Mouse (Mus musculus) layer of hippocampus, adult 8-10 months (tissue): ENCODE measurements at regions not wholly inside any gene's neighbourhood (a gene's known extent, or its start where the extent isn't known, plus 50 kb on each side); places are given as distances from the start of the nearest gene placed in this dataset.
A peak's percentile ranks its signal among the peaks of the same experiment; 100 is the strongest.

Experiments used
- DNase-seq, 2 experiments: peaks; one replicate each; pipeline ENCODE4 v3.0.0; 2022; ENCODE audit warnings: low spot score in 2 of 2

DNA sequence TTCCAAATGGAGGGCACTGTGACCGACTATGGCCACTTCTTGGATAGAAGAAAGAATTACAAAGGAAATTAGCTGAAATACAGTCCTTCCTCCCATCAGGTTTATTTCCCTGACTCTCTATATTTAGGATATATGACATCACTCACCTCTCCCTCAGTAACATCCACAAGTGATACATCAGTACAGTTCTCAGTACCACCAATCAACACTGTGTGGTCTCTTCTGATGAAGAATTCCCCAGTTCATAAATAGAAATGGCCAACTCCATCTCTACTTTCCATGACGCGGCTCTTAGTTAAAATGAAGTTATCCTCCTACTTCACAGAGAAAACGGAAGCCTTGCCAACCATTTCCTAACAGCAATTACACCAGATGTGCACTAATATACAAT is 208.3 kb upstream of the Dio2 start:
- DNase-seq = no peak

DNA sequence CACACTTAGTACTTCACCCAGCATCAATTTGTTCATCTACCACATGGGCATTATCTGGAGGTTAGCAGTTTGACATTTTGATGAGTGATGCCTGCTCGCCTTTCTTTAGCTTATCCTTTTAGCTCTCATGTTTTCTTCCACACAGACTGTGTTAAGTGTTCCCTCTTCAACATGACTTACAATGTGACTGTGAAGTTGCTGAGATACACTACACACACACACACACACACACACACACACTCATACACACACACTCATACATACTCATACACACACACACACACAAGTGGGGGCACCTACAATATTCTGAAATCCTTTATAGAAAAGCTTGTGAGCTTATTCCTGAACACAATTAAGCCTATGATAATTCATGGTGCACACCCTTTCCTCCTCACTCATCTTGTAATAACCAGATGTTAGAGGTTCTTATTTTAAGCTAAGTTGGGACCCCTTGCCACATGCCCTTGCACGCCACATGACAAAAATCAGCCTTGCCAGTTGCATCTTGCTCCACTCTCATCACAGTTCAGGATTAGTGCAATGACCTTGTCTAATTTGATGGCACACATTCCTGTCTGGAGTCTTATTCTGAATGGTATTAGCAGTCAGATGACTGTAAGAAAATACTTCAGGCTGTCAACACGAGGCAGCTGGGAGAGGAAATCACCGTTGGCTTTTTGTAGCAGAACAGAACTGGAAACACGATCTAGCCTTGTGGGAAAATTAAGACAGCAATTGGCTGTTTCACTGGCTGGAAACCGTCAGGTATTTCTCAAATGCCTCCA is 207.7 kb upstream of the Dio2 start:
- DNase-seq = no peak

DNA sequence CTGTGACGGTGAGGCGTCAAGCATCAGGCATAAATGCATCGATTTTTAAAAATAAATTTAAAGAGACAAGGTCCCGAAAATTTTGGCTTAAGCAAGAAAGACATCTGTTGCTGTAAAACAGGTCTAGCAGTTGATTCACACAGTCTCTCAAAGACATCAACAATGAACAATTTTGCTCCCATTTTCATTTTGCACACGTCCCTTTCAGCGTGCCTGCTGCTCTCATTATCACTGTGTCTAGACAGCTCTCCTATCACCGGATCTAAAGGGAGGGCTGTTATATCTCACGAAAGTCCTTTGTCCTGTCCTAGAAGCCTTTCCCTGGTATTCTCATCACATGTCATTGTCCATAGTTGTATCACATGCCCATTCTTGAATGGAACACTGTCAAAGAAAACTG is 194.4 kb upstream of the Dio2 start:
- DNase-seq = no peak

DNA sequence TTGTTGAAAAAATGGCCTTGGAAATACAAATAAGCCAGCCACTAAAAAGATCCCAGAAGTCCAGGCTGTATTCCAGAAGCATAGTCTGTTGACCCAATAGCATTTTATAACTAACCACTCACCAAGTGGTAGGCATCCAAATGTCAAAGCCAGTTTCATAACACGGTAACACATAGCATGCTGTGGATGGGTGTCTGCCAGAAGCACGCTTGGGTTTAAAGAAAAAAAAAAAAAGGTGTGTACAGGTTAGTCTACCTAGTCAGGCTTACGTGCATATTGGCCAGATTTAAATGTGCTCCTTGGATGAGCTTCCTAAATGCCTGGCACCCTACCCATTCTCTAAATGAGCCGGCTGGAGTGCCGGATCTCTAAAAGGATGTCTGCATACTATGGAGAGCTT is 194.0 kb upstream of the Dio2 start:
- no peak for DNase-seq

DNA sequence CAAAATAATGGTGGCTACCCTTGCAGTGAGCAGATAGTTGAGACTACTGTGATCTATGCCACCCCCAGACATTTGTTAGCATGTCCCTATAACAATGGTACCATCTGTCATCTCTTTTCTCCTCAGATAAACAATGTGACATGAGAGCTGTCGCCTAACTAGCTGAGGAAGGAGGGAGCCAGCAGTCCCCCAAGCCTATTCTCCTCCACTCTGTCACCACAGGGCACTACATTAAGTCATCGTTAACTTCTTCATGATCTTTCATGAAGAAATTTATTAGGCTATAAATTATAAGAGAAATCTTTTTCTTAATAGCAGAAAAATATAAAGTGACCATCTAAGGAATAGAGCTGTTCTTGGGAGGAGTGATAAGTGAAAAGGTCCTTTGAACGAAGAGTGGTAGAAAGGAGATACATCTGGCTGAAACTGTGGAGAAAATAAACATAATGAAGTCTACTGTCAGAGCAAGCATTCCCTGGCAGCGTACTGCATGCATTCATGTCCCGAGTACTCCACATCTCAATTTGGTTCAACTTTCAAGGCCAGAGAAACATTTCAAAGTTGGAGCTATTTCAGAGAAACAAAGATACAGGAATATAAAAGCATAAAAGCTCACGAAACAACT is 192.0 kb upstream of the Dio2 start:
- no peak for DNase-seq

DNA sequence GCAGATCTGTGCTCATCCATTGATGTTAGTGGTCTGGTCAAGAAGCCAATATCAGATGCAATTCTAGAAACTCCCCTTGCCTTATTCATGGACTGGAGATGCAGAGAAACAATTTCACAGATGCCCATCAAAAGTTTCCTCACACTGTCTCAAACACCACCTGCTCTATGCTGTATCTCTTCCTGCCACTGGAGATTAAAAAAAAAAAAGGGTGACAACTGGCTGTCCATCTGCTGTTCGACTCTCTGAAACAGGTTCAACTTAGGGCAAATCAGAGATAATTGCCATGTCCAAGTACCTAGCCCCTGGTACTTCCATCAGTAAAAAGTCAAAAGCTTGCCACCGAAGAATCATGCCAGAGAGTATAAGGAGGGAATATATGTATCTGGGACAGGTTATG is 185.4 kb upstream of the Dio2 start:
- DNase-seq = no peak

DNA sequence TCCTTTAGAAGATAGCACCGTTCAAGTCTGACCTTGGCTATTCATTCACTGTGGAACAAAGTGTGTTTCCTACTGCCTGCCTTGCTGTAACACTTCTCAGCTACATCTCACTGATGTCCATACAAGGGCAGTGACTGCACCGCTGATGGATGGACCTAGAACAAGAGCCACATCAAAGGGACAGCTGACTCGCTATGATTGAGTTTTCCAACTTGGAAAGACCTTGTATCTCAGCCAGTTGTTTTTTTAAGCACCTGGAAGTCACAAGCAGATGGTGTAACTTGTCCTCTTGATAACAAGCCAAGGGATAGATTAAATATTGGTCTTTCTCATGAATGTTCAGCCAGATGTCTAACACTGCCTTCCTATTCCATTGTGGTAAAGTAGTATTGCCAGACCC is 184.9 kb upstream of the Dio2 start:
- no peak for DNase-seq

DNA sequence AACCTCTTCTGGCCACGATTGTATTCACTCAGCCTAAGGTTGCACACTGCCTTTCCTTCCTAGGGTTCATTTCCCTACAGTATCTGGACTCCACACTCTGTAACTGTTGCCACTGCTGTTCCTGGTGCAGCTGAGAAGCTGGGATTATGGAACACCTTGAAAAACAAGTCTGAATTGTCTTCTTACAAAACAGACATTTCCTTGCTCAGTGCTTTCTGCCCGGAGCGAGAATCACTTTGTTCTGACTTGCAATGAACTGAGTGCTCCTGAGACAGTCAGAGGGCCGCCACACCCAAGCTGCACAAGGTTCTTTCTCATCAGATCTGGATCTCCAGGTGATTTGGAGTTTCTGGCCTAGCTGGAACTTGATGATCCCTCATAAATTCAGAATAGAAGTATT is 183.0 kb upstream of the Dio2 start:
- no peak for DNase-seq

DNA sequence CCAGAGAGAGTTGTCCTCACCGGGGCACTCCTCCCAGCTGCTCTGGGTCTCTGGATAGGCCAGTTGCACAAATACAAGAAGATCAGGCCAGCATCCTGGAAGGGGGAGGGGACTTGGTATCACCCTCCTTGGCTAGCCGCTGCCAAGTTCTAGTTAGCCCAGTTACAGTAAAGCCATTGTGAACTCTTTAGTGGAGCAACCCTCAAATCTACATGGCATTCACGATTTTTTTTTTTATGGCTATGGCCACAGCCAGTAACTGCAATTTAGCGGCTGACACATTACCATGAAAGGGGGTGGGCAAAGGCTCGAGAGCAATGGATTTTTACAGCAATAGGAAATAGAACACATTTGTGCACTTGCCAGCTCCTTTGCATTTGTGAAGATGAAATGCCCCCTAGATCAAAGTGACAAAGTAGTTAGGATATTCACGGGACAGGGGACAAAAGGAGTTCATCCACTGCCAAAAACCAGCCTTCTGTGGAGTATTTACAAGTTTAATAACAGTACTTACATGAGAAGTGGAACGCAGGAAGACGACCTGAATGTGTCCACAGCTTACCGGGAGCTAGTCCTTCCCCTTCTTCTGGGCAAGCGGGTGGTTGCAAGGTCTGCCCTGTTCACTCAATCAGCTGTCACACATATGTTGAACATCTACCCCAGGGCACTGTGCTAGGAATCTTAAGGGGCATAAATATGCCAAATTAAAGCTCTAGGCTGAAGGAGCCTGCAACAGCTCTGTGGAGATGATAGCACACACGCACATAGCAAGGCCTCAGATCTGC is 177.9 kb upstream of the Dio2 start:
- DNase-seq = peak; percentile 47 to 67

DNA sequence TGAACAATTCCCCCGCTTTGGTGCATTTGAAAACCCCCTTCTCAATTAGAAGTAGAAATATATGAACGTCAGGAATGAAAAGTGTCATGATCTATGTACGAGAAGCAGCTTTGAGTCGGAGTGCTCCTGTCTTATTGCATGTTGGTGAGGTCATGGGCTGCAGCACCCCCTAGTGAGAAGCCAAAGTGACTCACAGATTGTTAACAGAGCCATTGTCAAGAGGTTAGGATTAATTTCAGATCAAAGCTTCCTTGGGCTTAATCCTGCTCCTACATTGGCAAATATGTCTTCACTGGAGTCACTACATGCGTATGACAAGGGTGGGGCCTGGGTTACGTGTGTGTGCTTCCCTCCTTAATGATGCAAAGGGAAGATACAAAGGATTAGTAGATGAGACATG is 165.8 kb upstream of the Dio2 start:
- DNase-seq = no peak

DNA sequence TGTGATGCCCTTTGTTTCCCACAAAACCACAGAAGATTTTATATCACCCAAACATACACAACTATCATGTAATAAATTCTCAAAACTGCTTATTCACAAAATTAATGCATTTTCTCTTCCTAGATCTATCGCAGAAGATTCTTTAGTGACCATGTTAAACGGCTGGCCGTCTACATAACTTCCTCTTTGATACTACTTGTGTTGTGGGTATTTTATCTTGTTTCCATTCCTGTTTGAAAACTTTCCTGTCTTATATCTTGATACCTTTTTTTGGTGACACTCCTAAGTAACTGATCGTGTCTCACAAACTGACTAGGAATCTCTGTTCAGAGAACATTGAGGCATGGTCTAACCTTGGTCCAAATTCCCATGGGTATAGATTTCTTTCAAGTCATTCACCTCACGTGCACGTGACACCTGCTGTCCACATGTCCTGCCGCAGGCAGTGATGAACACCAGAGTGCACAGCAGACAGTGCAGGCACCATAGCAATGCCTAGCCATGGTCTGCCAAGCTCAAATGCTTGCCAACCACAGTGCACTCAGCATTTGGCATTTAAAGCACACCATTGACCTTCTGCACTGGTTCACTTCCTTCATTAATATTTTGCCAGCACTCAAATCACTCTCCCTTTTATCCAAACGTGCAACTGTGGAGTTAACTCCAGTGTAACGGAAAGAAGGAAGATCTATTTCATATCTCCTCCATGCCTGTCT is 155.6 kb upstream of the Dio2 start:
- no peak for DNase-seq

DNA sequence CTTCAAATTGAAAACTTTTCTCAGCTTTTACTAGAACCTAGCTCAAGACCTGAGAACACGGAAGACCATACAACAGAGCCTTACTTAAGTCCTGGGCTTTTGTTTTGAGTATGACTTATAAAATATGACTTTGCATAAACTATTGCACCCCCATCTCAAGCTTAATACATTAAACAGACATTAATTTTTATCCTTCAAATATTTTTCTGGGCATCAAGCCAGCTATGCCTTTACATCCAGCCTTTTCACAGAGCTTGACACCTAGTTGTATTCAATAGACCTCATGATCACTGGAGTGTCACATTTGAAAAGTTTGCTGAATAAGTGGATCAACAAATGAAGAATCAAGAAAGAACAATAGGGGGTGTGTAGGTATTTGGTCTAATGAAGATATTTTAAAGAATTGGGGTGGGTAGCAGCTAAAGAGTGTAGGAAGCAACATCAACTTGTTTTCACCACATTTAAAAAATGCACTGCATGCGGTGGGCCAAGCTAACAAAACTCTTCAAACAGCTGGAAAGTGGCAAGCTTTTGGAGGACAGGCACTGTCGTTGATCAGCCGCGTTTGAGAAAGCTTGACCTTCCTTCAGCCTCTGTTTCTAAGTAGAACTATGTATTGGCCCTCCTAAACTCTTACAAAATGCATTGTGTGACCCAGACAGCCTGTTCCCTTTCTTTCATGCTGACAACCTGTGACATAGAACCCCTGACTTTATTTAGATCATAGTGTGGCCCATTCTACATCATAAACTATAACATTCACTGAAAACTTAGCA is 138.2 kb upstream of the Dio2 start:
- DNase-seq = no peak

DNA sequence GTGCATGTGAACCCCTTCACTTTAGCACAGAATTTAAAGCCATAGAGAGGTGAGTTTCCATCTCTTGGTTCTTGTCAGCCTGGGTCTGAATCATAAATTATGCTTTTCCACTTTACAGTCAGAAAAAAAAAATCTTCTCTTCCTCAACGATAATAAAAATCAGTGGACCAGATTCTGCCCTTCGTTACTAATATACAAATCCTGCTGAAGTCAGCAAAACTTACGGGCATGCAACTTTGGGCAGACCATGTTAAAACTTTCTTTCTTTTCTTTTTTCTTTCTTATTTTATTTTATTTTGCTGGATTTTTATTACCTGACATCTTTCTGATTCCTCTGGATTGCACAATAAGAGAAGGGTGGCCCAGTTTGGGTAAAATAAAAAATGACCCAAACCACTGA is 136.6 kb upstream of the Dio2 start:
- no peak for DNase-seq

DNA sequence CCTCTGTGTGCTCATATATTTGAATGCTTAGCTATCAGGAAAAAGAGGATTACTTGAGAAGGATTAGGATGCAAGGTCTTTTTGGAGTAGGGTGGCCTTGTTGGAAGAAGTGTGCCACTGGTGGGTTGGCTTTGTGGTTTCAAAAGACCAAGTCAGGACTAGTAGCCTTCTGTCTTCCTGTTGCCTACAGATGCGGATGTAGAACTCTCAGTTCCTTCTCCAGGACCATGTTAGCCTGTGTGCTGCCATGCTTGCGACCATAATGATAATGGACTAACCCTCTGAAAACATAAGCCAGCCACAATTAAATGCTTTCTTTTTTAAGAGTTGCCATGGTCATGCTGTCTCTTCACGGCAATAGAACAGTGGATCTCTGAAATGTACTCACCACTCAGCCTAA is 135.7 kb upstream of the Dio2 start:
- DNase-seq = no peak

DNA sequence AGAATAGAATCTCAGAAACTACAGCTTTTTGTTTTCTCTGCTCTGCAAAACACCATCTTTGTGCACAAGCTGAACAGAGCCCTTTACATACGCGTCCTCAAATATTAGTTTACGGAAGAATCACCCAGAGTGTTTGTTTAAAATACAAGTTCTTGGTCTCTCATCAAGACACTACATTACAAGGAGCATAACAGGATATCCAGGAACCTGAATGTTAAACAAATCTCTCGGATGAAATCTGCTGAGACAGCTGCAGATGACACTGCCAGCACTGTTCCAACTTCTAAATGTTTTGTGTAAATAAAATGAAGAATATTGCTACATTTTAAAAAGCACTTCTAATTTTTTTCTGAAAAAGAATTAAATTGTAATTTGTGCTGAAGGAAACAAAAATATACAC is 128.4 kb upstream of the Dio2 start:
- no peak for DNase-seq

DNA sequence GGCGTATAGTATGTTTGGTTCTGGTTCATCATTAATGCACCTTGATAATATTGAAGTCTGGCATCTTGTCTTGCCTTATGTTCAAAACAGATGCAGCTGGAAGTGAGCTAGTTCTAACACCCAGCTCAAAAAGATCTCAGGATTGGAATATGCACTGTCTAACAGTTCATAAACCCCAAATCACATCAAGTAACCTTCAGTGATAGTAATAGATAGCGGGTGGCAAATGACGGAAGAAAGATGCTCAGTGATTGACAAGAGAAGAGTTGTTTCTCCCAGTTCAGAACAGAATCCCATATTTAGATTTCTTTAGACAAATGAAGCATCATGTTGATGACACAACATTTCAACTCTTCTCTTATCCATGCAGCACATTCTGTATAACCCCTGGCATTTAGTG is 124.4 kb upstream of the Dio2 start:
- no peak for DNase-seq

DNA sequence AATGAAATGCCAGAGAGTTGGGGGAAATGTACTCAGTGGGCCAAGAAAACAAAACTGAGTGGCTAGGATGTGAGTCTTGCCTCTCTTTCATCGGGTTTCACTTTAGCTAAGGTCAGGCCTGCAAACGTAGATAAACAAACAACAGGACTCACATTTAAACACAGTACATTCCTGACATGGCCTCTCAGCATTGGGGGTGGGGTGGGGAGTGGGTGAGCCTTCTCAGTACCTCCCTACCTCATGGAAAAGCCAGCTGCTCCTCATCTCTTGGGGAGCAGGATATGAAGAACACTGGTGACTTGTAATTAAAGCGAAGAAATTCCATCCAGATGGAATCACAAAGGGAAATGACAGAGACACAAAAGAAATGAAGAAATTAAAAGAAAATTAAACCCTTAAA is 119.5 kb upstream of the Dio2 start:
- no peak for DNase-seq

DNA sequence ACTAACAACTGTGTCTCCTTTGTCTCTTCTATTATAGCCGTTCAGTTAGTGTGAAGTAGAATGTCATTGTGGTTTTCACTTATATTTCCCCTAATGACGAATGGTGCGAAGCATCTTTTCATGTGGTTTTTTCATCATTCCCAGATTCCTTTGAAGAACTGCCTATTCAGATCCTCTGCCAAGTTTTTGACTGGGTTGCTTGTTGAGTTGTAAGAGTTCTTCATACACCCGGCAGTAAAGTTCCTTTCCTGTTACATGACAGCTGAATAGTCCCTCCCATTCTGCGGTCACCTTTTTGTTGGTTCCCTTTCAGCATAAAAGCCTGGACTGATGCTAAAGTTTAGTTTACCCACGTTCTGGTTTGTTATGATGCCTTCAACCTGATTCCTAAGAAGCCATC is 72.4 kb upstream of the Dio2 start:
- DNase-seq = no peak

DNA sequence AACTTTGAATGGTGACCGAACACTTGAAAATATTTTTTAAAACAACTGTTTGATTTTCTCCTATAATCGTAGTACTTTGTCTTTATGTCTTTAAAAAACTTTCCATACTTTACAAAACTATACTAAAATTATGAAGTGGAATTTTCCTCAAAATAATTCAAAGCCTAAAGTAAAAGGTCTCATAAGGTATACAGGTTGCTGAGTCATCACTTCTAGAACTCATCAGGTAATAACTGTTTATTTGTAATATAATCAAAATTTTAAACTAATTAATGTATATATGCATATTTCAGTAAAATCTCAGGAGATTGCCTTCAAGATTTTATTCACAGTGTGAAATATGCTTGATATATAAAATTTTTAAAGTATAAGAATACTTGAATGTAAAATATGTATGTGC is 52.3 kb upstream of the Dio2 start:
- DNase-seq = no peak
